Mouse (Mus musculus): Measurements from ENCODE around the gene Rbbp4.

GRCm38 (mm10) chr4:129259101-129259500 is 76.1 kb downstream of the Rbbp4 start:
- TF ChIP-seq CTCF (IDR thresholded peaks at IDR 0.05; ENCODE audit: borderline replicate concordance, control insufficient read depth, extremely low read depth, insufficient read depth, low read length, poor library complexity) (no peak), POLR2A (IDR thresholded peaks at IDR 0.05; ENCODE audit: control insufficient read depth, extremely low read depth, insufficient read depth, low read length, poor library complexity) (no peak)
